Mouse (Mus musculus) layer of hippocampus, postnatal 36 days (tissue): ENCODE results near the gene Pih1d2. TPM values are rescaled to one million over a fixed set of nuclear protein-coding genes. Genes with fewer than 3 reads are reported as not detected.

ENCODE experiments used
- DNase-seq, 2 experiments: peaks; one replicate each; pipeline ENCODE4 v3.0.0; 2022
- total RNA-seq, 2 experiments: library from RNA; stranded (reverse); gene quantifications; 2 replicates each; pipeline ENCODE4 v1.2.3; 2021

Pih1d2 gene
- total RNA-seq = 1 to 10 TPM; 2.2 to 3.0 TPM

DNA sequence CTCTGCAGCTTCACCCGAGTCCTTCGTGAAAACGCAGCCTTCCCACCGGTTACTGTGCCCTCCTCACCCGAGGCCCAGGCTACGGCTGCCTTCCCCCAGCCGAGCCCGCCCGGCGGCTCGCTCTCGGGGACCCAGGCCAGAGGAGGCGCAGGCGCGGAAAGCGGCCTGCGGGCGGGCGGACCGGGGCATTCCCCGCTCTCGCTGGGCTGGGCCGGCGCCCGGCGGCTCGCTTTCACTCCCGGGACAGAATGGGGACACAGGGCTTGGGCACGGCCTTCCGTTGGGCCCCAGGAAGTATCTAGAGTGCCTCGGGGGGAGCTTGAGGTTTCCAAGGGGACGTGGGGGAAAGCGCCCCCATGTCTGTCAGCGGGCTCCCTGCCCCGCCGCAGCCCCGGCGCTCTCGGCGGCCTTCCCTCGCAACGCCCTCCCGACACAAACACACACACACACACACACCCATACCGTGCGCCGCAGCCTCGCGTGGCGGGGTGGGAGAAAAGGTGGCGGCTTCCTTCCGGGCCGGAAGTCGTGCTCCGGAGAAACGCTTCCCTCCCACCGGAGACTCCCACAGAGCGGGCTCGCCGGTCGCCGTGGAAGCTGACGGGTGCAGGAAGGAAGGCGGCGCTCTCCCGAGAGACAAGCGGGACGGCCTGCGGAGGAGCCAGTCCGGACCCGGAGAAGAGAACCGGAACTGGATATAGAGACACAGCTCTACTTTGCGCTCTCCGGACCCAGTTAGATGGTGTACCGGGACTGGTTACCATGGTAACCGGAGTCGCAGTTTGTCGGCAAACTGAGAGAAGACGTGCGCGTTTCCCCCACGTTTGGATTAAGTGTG lies at the start of gene Pih1d2, which contains the start of gene Nkapd1:
Gene Pih1d2, plus strand, starts transcription at position 556 of the 838 bp plus-strand sequence.
Gene Nkapd1, minus strand, starts transcription at position 699 of the 838 bp plus-strand sequence.
- DNase-seq = peak; percentile 88 to 89

DNA sequence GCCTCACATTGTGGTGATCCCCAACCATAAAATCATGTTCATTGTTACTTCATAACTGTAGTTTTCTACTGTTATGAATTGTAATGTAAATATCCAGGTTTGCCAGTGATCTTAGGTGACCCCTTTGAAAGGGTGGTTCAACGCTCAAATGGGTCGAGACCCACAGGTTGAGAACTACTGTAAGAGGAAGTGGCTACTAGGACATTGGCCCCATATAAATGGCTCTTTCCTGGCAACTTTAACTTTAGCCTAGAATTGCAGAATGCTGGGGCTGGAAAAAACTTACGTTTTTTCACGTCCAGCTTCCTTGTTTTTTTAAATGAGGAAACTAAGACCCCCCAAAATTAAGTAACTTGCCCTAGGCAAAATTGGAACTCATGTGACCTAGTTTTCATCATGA lies 49.7 kb upstream of the Pih1d2 start:
- no peak for DNase-seq

DNA sequence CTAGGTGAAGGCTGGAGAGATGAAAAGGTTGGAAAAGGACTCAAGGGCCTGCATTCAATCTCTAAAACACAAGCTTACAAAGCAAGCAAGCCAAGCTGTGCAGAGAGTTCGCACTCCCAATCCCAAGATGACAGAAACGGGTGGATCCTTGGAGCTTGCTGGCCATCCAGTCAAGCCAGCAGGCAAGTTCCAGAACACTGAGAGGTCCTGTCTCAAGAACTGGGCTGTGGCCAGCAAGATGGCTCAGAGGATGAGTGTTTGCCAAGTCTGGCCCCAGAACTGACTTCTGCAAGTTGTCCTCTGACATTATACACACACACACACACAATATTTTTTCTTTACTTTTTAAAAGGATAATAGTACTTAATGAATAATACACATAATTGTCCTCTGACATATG lies 49.2 kb upstream of the Pih1d2 start:
- no peak for DNase-seq

DNA sequence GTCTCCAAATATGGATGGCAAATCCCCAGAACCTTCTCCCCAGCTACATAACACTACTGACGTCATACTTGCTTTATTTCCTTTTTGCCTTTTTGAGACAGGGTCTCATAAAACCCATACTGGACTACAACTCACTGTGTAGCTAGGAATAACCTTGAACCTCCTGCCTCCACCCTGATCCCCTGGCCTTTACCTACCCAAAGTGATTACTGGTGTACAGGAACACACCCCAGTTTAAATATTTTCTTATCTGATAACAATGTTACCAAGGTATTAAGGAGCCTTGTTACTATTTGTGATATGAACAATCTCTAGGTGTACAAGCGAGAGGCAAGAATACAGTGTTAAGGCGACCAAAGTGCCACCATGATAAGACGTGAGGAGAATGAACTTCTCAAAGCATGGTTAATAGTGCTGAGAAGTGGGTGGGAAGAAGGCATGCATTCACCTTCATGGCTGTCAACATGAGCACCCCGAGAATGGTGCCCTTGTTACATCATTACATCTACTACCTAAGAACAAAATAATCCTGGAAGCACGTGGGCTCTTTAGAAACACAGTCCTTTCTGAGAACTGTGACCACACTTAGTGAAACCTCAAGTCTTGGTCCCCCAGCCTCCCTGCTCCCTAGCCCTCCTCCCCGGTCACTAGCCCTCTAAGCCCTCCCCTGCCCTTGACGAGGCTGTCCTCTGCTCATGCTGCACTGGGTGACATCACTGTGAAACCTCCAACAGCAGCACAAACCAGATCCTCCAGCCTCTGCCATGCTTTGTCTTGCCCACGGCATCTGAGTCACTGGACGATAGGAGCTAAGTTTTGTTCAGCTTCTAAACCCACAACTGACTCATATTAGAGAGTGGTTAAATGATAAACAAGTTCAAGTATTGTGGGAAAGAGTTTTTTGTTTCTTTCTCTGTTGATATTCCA lies 47.3 kb upstream of the Pih1d2 start:
- no peak for DNase-seq

DNA sequence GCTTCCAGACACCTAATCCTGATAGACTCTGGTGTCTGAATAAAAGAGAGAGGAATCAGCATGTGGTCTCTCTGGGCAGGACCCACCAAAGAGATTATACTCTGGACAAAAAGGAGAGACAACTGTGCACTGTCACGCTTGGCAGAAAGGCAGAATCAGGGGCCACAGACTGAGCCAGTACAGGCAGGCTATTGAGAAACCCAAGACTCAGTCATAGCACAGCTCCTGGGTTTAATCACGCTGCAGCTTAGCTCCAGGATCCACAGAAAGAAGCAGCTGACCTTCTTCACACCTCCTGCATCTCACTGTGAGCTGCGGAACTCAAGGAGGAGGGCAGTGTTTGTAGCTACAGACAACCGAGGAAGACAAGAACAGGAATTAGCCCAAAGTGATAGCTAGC lies 36.8 kb upstream of the Pih1d2 start:
- no peak for DNase-seq

DNA sequence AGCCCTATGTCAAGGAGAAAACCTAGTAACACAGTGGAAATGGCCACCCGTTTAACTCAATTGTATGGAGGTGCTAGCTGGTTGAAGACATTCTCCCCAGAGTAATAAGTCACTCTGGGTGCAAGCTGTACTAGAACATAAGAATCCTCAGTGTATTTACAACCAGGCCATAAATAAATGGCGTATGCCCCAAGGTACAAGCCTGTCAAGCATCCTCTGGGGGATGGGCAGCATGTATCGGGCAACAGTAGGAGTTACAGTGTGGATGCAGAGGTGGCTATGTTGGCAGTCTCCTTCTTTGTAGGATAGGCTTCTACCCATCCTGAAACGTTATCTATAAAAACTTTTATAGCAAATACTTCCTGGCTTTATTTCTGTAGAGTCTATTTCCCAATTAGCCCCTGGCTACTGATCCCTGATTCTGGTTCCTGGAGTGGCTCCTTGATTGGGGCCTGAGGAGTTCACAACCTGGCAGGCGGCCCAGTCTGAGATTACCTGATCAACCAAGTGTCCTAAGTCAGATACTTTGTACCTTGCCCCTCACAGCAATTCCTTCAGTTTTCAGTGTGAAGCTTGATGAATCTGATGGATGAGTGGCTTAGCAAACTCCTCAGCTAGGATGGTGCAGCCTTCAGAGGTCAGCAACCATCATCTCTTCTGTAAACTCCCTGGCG lies 31.8 kb upstream of the Pih1d2 start:
- DNase-seq = no peak

DNA sequence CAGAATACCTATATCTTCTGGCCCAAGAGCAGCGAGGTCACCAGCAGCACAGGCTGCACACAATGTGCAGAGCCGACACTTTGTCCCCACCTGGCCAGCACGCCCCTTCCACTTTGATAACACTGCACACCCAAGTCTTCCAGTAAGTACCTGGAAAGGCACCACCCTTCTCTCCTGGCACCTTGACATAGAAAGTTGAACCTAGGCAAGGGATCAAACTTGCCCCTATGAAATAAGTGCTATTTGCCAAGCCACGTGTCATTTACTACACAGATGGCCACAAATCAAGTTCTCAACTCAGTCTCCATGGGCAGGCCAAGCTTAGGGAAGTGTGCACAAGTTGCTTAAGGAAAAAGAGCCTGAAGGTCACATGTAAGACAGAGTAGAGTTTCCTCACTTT lies 30.2 kb upstream of the Pih1d2 start:
- DNase-seq = no peak

DNA sequence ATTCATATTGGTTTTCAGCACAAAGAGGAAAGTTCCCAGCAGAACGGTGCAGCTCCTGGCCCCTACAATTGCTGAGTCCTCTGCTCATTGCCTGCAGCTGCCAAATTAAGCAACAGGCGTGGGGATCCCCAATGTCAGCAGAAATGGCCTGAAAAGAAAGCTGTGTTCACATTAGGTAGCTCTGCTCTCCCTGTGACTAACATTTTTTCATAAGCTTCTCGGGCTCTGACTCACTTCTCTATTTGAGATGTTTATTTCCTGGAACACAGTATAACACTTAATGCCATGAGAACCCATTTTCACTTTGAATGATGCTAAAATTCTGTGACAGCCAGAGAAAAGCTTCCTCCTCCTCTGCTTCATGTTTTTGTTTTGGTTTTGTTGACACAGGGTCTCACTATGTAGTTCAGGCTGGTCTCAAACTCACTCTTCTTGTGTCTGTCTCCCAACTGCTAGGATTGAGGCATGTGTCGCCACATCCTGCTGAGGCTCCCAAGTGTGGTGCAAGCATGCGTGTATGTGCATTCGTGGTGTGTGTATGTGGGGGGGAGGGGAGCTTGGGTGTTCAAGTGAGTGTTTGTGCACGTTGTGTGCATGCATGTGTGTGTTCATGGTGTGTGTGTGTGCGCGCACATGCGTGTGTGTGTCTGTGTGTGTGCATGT lies 26.1 kb upstream of the Pih1d2 start:
- no peak for DNase-seq

DNA sequence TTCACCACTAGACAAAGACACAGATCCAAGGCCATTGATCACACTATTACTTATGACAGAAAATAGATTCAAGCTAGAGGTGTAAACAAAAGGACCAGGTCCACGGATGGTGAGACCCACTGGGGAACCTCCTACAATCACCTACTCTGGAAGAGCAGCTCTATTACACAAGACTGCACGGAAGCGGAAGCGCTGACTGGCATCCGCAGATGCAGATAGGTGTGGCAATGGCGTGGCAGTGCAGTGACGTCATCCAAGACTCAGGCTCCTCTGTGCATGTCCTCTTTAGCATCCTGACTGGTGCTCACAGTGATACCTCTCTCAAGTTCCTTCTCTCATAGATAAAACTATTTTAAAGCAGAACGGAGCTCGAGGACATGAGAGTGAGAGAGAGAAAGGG lies 24.2 kb upstream of the Pih1d2 start:
- DNase-seq = no peak

DNA sequence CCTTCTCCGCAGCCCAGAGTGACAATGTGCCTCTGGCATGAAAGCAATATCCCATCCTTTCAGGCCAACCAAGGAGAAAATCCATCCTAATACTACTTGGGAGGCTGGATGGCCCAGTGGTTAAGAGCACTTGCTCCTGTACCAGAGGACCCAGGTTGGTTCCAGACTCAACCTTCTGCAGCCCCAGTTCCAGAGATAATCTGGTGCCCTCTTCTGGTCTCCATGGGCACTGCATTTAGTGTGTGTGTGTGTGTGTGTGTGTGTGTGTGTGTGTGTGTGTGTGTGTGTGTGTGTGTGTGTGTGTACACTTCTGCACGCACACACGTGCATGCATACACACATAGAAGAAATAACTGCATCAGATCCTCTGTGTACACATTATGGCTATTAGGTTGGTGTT lies 23.6 kb upstream of the Pih1d2 start:
- no peak for DNase-seq

DNA sequence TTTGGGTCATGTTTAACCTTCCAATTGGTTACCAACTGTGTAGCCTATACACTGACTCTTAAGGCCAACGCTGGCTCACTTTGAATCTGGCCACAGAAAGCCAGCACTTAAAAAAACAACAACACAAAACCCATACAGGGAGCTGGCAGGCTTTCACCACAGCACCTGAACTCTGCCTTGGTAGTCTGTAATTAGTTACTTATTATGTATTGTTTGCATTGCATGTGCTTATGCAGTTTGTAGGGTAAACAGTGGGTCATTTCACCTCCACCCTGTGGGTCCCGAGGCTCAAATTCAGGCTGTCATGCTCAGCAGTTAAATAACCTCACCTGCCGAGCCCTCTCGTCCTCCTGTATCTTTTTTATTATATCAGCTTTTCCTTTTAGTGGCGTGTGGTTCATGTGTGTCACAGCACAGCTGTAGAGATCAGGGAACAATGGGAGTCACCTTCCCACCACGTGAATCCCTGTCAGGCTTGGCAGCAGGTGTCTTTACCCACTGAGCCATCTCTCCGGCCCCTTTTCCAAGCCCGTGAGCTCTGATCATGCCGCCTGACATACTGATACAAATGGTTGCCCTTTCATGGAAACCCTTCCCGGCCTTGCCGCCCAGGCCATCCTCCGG lies 22.2 kb upstream of the Pih1d2 start:
- no peak for DNase-seq

DNA sequence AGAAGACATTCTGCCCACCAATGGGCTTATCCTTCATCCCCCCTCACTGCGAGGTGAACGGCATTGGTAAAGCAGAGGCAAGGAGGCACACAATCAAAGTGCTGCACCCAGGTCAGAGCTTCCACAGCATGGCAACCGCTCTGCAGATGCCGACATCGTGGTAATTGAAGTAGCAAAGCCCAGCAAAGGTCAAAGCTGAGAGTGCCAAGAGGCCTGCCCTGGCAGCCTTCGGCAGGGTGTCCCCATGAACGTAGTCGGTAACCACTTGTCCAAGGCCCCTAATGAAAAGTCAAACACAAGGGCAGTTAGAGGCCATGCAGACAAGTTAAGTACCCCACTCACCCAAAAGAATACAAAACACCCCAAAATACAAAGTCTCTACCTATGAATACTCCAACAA lies 20.1 kb upstream of the Pih1d2 start:
- no peak for DNase-seq

DNA sequence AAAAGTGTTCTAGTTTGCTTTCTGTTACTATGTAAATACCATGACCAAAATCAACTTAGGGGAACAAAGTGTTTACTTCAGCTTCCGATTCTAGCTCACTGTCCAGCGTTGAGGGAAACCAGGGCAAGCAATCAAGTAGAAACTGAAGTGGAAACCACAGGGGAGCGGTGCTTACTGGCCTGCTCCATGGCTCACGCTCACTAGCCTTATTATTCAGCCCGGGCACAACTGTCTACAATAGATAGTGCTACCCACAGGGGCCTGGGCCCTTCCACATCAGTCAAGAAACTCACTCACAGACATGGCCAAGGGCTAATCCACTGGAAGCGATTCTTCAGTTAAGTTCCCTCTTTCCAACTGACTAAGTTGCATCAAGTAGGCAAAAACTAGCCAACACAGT lies 15.6 kb upstream of the Pih1d2 start:
- DNase-seq = no peak

DNA sequence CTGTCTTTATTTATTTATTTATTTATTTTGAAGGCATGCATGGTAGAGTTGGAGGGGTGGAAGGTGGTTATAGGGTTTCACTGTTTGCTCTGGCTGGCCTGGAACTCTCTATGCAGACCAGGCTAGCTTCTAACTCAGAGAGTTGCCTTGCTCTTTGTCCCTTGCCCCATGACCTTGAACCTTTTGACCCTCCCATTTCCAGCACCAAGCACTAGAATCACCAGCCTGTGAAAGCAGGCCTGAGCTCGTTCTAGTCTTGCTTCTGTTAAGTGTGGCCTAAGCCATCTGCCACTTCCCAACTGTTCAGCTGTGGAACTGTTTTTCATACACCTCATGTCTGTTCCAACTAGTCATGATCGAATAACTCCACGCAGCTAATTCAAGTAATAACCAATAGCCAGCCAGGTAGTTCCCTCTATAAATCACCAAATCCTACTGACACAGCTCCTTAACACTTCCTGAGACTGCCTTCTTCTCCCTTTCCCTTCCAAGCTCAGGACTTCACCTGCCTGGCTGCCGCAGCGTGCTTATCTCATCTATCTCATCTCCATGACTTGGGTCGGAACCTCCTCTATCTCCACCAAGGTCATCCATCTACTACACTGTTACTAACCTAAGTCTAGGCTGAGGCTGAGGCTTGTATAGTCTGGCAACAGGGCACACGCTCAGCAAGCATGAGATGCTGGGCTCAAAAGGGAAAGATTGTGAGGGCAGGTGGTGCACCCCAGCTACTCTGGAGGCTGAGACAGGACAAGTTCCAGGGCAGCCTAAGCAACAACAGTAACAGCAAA lies 14.9 kb upstream of the Pih1d2 start:
- no peak for DNase-seq

DNA sequence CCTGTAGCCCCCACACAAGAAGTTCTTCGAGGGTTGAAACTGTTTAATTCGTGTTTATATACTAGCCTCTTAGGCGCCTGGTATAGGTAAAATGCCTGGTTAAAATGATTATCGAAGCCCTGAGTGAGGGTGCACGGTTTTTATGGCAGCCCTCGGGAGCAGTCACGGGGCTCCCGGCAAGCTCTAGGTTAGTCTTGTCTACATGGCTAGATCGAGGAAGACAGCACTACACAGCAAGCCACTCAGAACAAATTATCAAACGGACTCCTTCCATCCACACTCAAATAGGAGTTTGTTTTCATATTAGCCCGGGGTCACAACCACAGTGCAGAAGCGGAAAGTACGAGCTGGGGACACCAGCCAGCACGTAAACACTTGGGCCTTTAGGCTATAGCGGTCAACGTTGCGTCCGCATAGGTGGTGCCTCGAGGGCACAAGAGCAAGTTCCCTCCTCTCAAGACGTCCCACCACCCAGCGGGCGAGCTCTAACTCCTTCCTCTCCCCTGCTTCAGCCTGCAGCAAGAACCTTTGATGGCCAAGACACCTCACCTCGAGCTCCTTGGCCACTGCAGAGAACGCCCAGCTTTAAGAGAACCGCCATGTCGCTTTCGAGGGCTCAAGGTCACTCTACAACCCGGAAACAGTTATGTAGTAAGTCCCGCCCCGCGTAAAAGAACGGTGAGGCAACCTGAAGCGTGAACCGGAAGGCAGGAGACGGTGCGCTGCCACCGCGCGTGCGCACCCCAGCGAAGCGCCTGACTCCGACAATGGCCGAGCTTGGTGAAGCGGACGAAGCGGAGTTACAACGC lies 13.7 kb upstream of the Pih1d2 start, which contains the start of the genes Sdhd and Timm8b:
Gene Sdhd, minus strand, starts transcription at position 624 of the 809 bp plus-strand sequence.
Gene Timm8b, plus strand, starts transcription at position 722 of the 809 bp plus-strand sequence.
- DNase-seq = peak; percentile 94

DNA sequence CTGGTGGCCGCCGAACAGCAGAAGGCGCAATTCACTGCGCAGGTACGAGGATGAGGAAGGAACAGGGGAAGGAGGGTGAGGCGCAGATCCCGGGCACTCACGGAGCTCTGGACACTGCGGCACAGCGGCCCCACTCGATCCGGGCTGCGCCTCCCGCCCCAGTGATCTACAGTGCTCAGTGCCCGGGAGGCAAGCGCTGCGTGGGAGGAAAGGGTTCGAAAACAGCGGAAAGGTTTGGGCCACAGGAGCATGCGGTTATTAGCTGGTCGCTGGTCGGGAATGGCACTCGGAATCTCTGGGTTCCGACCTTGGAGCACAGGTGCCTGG lies 13.2 kb upstream of the Pih1d2 start:
- DNase-seq = no peak

DNA sequence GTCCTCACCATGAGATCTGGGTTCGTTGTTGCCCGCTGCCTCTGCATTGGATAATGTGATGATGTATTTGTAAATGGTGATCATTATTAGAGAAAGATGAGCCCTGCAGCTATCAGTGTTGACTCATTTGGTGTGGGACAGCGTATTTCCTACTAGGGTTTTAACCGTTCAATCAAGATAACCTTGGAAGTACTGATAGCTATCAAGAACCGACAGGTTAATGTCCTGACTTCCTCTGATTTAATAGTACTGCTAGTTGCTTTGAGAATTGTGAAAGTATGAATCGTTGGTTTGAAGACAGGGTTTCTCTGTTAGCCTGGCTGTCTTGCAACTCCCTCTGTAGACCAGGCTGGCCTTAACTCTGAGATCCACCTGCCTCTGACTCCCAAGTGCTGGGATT lies 12.8 kb upstream of the Pih1d2 start:
- no peak for DNase-seq

DNA sequence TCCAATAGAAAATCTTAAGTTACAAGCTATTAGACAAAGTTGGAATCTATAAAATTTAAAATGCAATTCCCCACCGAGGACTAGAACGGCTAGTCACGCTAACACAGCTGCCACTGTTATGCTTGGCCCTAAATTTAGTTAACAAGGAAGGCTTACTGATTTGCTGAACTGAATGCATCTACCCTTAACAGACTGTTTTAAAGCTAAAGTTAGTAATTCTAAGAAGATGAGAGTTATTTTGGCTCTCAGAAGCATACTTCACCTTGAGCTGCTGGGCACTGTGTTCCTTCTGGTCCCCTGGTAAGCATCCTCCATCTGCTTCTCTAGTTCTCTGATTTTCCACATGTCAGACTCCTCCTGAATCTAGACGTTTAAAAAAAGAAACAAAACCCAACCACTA lies 5.0 kb upstream of the Pih1d2 start:
- DNase-seq = no peak

DNA sequence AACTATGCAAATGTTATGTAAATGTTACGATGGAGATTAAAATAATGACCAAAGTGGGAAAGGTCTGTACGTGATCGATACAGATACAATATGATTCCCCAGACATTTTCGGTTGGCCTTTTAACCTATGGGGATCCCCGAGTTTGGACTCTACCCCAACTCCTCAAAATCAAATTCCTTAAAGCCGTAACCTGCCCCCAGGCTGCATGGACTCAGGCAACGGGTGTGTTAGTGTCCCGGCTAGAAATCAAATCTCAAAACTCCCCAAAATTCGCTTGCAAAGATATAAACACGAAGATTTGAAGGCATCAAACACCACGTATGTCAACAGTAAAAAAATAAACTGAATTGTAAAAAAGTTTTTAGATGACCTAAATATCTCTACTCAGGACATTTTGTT lies 960 bp upstream of the Pih1d2 start:
- DNase-seq = no peak

DNA sequence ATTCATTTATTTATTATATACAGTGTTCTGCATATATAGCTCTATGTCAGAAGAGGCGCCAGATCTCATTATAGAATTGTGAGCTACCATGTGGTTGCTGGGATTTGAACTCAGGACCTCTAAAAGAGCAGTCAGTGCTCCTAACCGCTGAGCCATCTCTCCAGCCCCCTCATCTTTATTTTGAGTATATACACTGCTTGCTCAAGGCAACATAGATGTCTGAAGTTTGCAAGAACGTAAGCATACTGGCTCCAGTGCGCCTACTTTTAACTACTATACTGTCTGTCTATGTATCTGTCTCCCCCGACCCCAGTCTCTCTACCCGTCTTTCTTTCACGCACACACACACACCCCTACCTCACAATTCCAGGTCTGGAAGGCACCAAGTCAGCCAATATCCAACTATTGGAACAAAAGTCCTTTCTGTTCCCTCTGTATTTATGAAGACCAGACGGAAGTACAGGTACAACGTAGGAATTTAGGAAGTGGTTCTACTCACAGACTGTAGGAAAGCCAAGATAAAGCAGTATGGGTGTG lies 741 bp downstream of the Pih1d2 start:
- no peak for DNase-seq
